Comparison of ENCODE assay signal across 8 mouse cellular contexts in genomic region chr5:110635951-110636707, GRCm38 (mm10). TPM values are rescaled to one million over a fixed set of nuclear protein-coding genes. Genes with fewer than 3 reads are reported as not detected.
A peak's percentile ranks its signal among the peaks of the same experiment; 100 is the strongest.
DNase-seq lines count a peak whose midpoint lies in the region; ATAC-seq and TF ChIP-seq lines count a peak whose summit lies in the region.

No protein-coding gene starts in this region.

- no peaks in the 10 kb centered on the region for H3K27me3 ChIP-seq in hindbrain, postnatal 0 days (ENCODE audit: insufficient read depth, low read length)
- H3K27me3 ChIP-seq in stomach, embryonic 14.5 days (ENCODE audit: control insufficient read depth, insufficient read depth, low read length): no peaks in the 10 kb centered on the region

- H3K9ac ChIP-seq in hindbrain, postnatal 0 days (replicated peaks; ENCODE audit: low read length): no peak overlapping the region
- H3K9ac ChIP-seq in stomach, embryonic 14.5 days (replicated peaks; ENCODE audit: low read depth, low read length): no peak overlapping the region

- peak; percentile 84 for TF ChIP-seq CTCF in gastrocnemius, adult 2 months (IDR thresholded peaks at IDR 0.05)
- TF ChIP-seq CTCF in hindbrain, postnatal 0 days (IDR thresholded peaks at IDR 0.05; ENCODE audit: low read depth): peak; percentile 78

- no peak for DNase-seq in gastrocnemius, adult 2 months
- DNase-seq in gastrocnemius, postnatal 10 days: no peak
- peak; percentile 23 for DNase-seq in thymus, postnatal 14 days
- DNase-seq in thymus, postnatal 36 days: no peak
- peak; percentile 76 for DNase-seq in hindbrain, postnatal 0 days (ENCODE audit: low spot score)
- DNase-seq in urinary bladder, postnatal 4 days (ENCODE audit: low spot score in 2 of 2): no peak
- no peak for DNase-seq in spleen, postnatal 36 days (ENCODE audit: low spot score in 2 of 2)

- no peak overlapping the region for H3K4me2 ChIP-seq in hindbrain, postnatal 0 days (ENCODE audit: low read depth, low read length)
- no peak overlapping the region for H3K4me2 ChIP-seq in stomach, embryonic 14.5 days (replicated peaks; ENCODE audit: low read depth, low read length)

- ATAC-seq in hindbrain, postnatal 0 days: peak; percentile 43
- ATAC-seq in stomach, embryonic 14.5 days (ENCODE audit: insufficient number of reproducible peaks, insufficient read depth, low FRiP score, low read depth): 0 out of 2 replicates have a peak, but pooled peaks have one; percentile 23

- H3K36me3 ChIP-seq in hindbrain, postnatal 0 days (ENCODE audit: insufficient read depth, low read length): no peaks in the 10 kb centered on the region
- no peaks in the 10 kb centered on the region for H3K36me3 ChIP-seq in stomach, embryonic 14.5 days (ENCODE audit: control insufficient read depth, insufficient read depth, low read length)

- no peaks in the 10 kb centered on the region for H3K4me1 ChIP-seq in hindbrain, postnatal 0 days (ENCODE audit: insufficient read depth, low read length)
- no peaks in the 10 kb centered on the region for H3K4me1 ChIP-seq in stomach, embryonic 14.5 days (ENCODE audit: control insufficient read depth, insufficient read depth, low read length)

- 39% methylated on average over 6 of the region's 6 CpGs for WGBS in hindbrain, postnatal 0 days
- WGBS in stomach, embryonic 14.5 days: 36% methylated on average over 6 of the region's 6 CpGs

- intact Hi-C loops in gastrocnemius, adult 2 months (cut with DNase I): loop anchor here (1.0 kb wide), 2 partner anchors 141 to 279 kb away; no protein-coding TSS in a partner anchor

- no peak overlapping the region for H3K4me3 ChIP-seq in gastrocnemius, adult 2 months
- H3K4me3 ChIP-seq in hindbrain, postnatal 0 days (ENCODE audit: low read length): no peak overlapping the region
- H3K4me3 ChIP-seq in stomach, embryonic 14.5 days (ENCODE audit: low read depth, low read length): no peak overlapping the region

- H3K9me3 ChIP-seq in hindbrain, postnatal 0 days (ENCODE audit: low read length): no peaks in the 10 kb centered on the region
- no peaks in the 10 kb centered on the region for H3K9me3 ChIP-seq in stomach, embryonic 14.5 days (ENCODE audit: control insufficient read depth, low read depth, low read length)

- H3K27ac ChIP-seq in gastrocnemius, adult 2 months: no peak overlapping the region
- H3K27ac ChIP-seq in hindbrain, postnatal 0 days: no peak overlapping the region
- H3K27ac ChIP-seq in stomach, embryonic 14.5 days (ENCODE audit: low read length): no peak overlapping the region

RNA-seq across cellular contexts. Expression of gene Noc4l, which starts 17.1 kb away (rescaled TPM):
- 10 to 100 TPM; 15.1 to 15.6 TPM for total RNA-seq in gastrocnemius, adult 2 months (2021)
- total RNA-seq in gastrocnemius, postnatal 10 days (2021): 10 to 100 TPM; 15.5 to 16.9 TPM
- 31.8 and 42.8 TPM in 2 replicates for total RNA-seq in hindbrain, postnatal 0 days (2014; rRNA removed)
- polyA plus RNA-seq in hindbrain, postnatal 0 days (2015; fragmentation: Nextera tagmentation; extraction: Ambion mirVana): 38.0 and 42.9 TPM in 2 replicates
- polyA plus RNA-seq in stomach, embryonic 14.5 days (2014; fragmentation: Nextera tagmentation; extraction: Ambion mirVana): 47.8 and 49.7 TPM in 2 replicates

RNA-seq across cellular contexts. Expression of gene Ddx51, which starts 17.1 kb away (rescaled TPM):
- 1 to 10 TPM; 7.3 to 9.4 TPM for total RNA-seq in gastrocnemius, adult 2 months (2021)
- 10 to 100 TPM in 1 of 2 experiments, 1 to 10 TPM in 1; 9.5 to 10.8 TPM for total RNA-seq in gastrocnemius, postnatal 10 days (2021)
- 11.8 and 12.4 TPM in 2 replicates for total RNA-seq in hindbrain, postnatal 0 days (2014; rRNA removed)
- 9.4 and 11.2 TPM in 2 replicates for polyA plus RNA-seq in hindbrain, postnatal 0 days (2015; fragmentation: Nextera tagmentation; extraction: Ambion mirVana)
- polyA plus RNA-seq in stomach, embryonic 14.5 days (2014; fragmentation: Nextera tagmentation; extraction: Ambion mirVana): 19.4 and 26.1 TPM in 2 replicates

Comparison
In these comparisons a context has a peak if more than half of its experiments do, and no peak if none do; other contexts are left out.
1. DNase-seq: peak in thymus, postnatal 14 days (single experiment) and hindbrain, postnatal 0 days (single experiment); none in gastrocnemius, adult 2 months (single experiment), gastrocnemius, postnatal 10 days (single experiment), thymus, postnatal 36 days (0 of 2), urinary bladder, postnatal 4 days (0 of 2) and spleen, postnatal 36 days (0 of 2).